Mouse (Mus musculus) forebrain, embryonic 16.5 days (tissue): ENCODE data around the gene Fam160b1. TPM values are rescaled to one million over a fixed set of nuclear protein-coding genes. Genes with fewer than 3 reads are reported as not detected.

Experiments used
- ATAC-seq: fragments of 200-750 bp; cut with Nextera tagmentation; 2 replicates; pipeline ENCODE4 v1.8.0; 2017; ENCODE audit warnings: mild to moderate bottlenecking, moderate library complexity
- H3K27ac ChIP-seq: fragments of 300-500 bp; sonication (generic); 2 replicates; pipeline ENCODE4 v1.5.1; 2014; ENCODE audit warnings: low read length, control low read depth
- H3K27me3 ChIP-seq: fragments of 300-500 bp; sonication (generic); replicated peaks from 2 replicates; pipeline ENCODE4 v1.6.1; 2014; ENCODE audit warnings: low read length; ENCODE audit not compliant: control insufficient read depth, insufficient read depth
- H3K36me3 ChIP-seq: fragments of 300-500 bp; sonication (generic); 2 replicates; pipeline ENCODE4 v1.6.1; 2014; ENCODE audit not compliant: control insufficient read depth, insufficient read depth
- H3K4me1 ChIP-seq: fragments of 300-500 bp; sonication (generic); replicated peaks from 2 replicates; pipeline ENCODE4 v1.6.1; 2014; ENCODE audit warnings: low read length; ENCODE audit not compliant: control insufficient read depth, insufficient read depth
- H3K4me2 ChIP-seq: fragments of 300-500 bp; sonication (generic); 2 replicates; pipeline ENCODE4 v1.6.1; 2014; ENCODE audit warnings: mild to moderate bottlenecking, low read length, control low read depth
- H3K4me3 ChIP-seq: fragments of 300-500 bp; sonication (generic); replicated peaks from 2 replicates; pipeline ENCODE4 v1.5.1; 2014; ENCODE audit warnings: mild to moderate bottlenecking, low read length, control low read depth
- H3K9ac ChIP-seq: fragments of 300-500 bp; sonication (generic); replicated peaks from 2 replicates; pipeline ENCODE4 v1.6.1; 2014; ENCODE audit warnings: low read depth, low read length, control low read depth
- H3K9me3 ChIP-seq: fragments of 300-500 bp; sonication (generic); 2 replicates; pipeline ENCODE4 v1.6.1; 2016; ENCODE audit warnings: low read length; ENCODE audit not compliant: control insufficient read depth
- WGBS: fragments of 180-500 bp; shearing (Covaris S2); extraction: QIAGEN DNeasy Blood & Tissue Kit; methylation state at CpG from one replicate; pipeline ENCODE4 v1.1.7; 2014; 5-methylcytosine and 5-hydroxymethylcytosine counted together
- polyA plus RNA-seq: library from polyadenylated mRNA; unstranded; fragments of >200 nt; fragmentation: Nextera tagmentation; extraction: Ambion mirVana; gene quantifications from 2 replicates; pipeline ENCODE4 v1.2.1, GENCODE M21; 2015

The Fam160b1 gene
- polyA plus RNA-seq, 1 experiment from 2014 or later = 14.7 TPM

GRCm38 (mm10) chr19:57354715-57355114, 5.8 kb upstream of the Fam160b1 start:
- no peaks in the 10 kb centered on the region for H3K27me3 ChIP-seq
- no peaks in the 10 kb centered on the region for H3K9me3 ChIP-seq
- 86% methylated on average over 6 of the region's 6 CpGs for WGBS
- no peaks in the 10 kb centered on the region for H3K36me3 ChIP-seq
- H3K9ac ChIP-seq = no peak overlapping the region
- H3K27ac ChIP-seq = no peak overlapping the region
- peaks cover 9% of the 10 kb centered on the region for H3K4me1 ChIP-seq
- H3K4me3 ChIP-seq = no peak overlapping the region
- no peak for ATAC-seq
- no peak overlapping the region for H3K4me2 ChIP-seq

- no peak for ATAC-seq
- Histone ChIP-seq H3K9me3 (no peaks in the 10 kb centered on the region), H3K4me1 (peaks cover 17% of the 10 kb centered on the region), H3K27me3 (no peaks in the 10 kb centered on the region), H3K9ac (no peak overlapping the region), H3K4me3 (no peak overlapping the region), H3K36me3 (no peaks in the 10 kb centered on the region), H3K27ac (no peak overlapping the region), H3K4me2 (no peak overlapping the region)
- 86% methylated on average over 16 of the region's 16 CpGs for WGBS
Measured at GRCm38 (mm10) chr19:57355451-57356251, 4.8 kb upstream of the Fam160b1 start.

GRCm38 (mm10) chr19:57356273-57356672, 4.2 kb upstream of the Fam160b1 start:
- Histone ChIP-seq H3K9me3 (no peaks in the 10 kb centered on the region), H3K4me1 (peaks cover 17% of the 10 kb centered on the region), H3K36me3 (no peaks in the 10 kb centered on the region), H3K9ac (no peak overlapping the region), H3K4me2 (no peak overlapping the region), H3K27ac (no peak overlapping the region), H3K4me3 (no peak overlapping the region), H3K27me3 (no peaks in the 10 kb centered on the region)
- WGBS = 86% methylated on average over 7 of the region's 7 CpGs
- no peak for ATAC-seq

DNA sequence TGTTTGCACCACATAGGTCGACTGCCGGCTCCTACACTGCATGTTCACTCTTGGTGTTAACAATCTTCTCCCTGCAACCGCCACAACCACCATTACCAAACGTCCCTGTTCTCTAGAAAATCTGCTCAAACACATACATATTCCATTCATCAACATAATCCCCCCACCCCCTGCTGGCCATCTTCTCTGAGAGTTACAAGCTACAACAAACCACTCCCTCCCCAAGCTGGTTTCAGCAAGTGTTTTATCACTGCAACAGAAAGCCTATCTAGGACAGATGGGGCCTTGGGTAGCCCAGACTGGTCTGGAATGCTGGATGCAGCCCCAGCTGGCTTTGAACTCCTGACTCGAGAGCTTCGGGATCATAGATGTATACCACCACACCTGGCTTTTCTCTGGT, 3.2 kb upstream of the Fam160b1 start:
- no peak overlapping the region for H3K27ac ChIP-seq
- no peaks in the 10 kb centered on the region for H3K27me3 ChIP-seq
- 75% methylated on average over 6 of the region's 6 CpGs for WGBS
- no peak overlapping the region for H3K4me3 ChIP-seq
- no peak overlapping the region for H3K4me2 ChIP-seq
- ATAC-seq = no peak
- no peak overlapping the region for H3K9ac ChIP-seq
- H3K4me1 ChIP-seq = peaks cover 19% of the 10 kb centered on the region
- no peaks in the 10 kb centered on the region for H3K9me3 ChIP-seq
- H3K36me3 ChIP-seq = no peaks in the 10 kb centered on the region

DNA sequence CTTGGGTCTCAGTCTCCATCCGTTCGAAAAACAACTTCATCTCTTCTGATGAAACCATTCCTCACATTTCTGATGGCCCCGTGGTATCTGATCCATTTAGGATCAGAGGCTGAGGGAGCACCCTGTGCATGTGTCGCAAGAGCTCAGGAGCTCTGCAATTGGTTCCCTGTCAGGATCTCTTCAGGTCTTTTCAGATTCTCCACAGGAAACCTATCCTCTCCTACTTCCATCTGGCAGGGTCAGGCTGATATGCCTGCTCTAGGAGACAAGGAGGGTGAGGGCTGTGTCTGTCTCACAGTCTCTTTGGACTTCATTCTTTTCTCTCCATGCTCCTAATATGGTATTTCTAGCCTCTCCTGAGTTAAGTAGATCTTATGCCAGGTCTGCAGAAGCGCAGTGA, 2.7 kb upstream of the Fam160b1 start:
- Histone ChIP-seq H3K4me1 (peaks cover 24% of the 10 kb centered on the region), H3K27me3 (no peaks in the 10 kb centered on the region), H3K4me2 (no peak overlapping the region), H3K27ac (no peak overlapping the region), H3K36me3 (no peaks in the 10 kb centered on the region), H3K9me3 (no peaks in the 10 kb centered on the region), H3K4me3 (no peak overlapping the region), H3K9ac (no peak overlapping the region)
- WGBS = 92% methylated on average over 5 of the region's 5 CpGs
- ATAC-seq = no peak

GRCm38 (mm10) chr19:57358322-57358721, 2.2 kb upstream of the Fam160b1 start:
- Histone ChIP-seq H3K36me3 (no peaks in the 10 kb centered on the region), H3K27me3 (no peaks in the 10 kb centered on the region), H3K4me1 (peaks cover 29% of the 10 kb centered on the region), H3K9me3 (no peaks in the 10 kb centered on the region), H3K27ac (no peak overlapping the region), H3K9ac (no peak overlapping the region), H3K4me2 (no peak overlapping the region), H3K4me3 (no peak overlapping the region)
- no peak for ATAC-seq
- 79% methylated on average over 12 of the region's 12 CpGs for WGBS

DNA sequence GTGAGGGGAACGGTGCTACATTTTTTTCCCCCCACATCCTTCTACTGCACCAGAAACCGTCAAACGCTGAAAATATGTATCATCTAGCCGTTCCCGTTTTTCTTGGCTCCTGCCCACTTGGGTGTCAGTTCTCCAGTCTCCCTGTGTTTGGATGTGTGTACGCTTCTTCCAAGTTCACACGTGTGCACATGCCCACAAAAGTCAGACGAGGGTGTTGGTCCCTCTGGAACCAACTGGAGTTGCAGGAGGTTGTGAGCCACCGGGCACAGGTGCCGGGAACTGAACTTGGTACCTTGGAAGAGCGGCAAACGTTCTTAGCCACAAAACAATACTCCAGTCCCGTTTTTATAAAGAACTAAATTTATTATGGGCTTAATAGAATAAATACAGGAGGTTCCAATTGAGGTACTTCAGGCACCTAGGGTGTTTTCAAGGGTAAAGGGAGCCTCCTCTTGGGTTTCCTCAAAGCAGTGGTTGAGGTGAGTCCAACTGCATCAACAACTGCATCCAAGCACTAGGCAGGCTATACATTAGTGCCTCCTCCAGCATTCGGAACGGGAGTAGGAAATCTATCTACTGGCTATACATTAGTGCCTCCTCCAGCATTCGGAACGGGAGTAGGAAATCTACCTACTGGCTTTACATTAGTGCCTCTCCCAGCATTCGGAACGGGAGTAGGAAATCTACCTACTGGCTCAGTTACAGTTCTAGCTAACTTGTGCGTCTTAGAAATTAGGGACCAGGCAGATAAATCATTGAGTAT, 1.5 kb upstream of the Fam160b1 start:
- Histone ChIP-seq H3K9ac (no peak overlapping the region), H3K9me3 (no peaks in the 10 kb centered on the region), H3K27me3 (no peaks in the 10 kb centered on the region), H3K4me3 (no peak overlapping the region), H3K27ac (no peak overlapping the region), H3K4me1 (peaks cover 32% of the 10 kb centered on the region), H3K36me3 (no peaks in the 10 kb centered on the region), H3K4me2 (peak overlapping the region; percentile 10; the same call in 1 of the 2 replicates)
- ATAC-seq = no peak
- WGBS = 90% methylated on average over 20 of the region's 20 CpGs

- Histone ChIP-seq H3K27ac (peak overlapping the region; percentile 94), H3K9ac (peak overlapping the region; percentile 100), H3K36me3 (no peaks in the 10 kb centered on the region), H3K4me3 (peak overlapping the region; percentile 99), H3K4me2 (peak overlapping the region; percentile 72), H3K27me3 (no peaks in the 10 kb centered on the region), H3K4me1 (peaks cover 38% of the 10 kb centered on the region), H3K9me3 (no peaks in the 10 kb centered on the region)
- ATAC-seq = no peak
- 33% methylated on average over 10 of the region's 10 CpGs for WGBS
Measured at GRCm38 (mm10) chr19:57359701-57360326, 666 bp upstream of the Fam160b1 start.
